Mouse (Mus musculus) cerebellum, adult 11 months (tissue): ENCODE results near the gene Cul1.

Experiments used
- DNase-seq: peaks from one replicate; pipeline ENCODE4 v3.0.0; 2022

Cul1 gene

DNA sequence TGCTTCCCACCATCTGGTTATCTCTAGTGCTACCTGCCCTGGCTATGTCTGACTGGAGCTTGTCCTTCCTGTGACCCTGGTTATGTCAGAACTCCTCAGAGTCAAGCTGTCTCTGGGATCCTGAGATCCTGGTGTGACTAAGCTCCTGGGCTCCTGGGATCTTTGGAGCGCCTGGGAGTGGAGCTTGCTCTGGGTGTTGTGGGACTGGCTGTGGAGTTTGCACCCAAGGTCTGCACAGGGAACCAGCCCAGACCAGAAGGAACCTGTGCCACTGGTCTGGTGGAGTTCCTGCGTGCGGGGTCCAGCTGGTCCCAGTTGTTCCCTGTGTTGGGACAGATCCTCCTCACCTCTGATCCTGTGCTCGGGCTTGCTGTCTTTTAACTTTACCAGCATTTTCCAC is 41.4 kb downstream of the Cul1 start:
- no peak for DNase-seq

DNA sequence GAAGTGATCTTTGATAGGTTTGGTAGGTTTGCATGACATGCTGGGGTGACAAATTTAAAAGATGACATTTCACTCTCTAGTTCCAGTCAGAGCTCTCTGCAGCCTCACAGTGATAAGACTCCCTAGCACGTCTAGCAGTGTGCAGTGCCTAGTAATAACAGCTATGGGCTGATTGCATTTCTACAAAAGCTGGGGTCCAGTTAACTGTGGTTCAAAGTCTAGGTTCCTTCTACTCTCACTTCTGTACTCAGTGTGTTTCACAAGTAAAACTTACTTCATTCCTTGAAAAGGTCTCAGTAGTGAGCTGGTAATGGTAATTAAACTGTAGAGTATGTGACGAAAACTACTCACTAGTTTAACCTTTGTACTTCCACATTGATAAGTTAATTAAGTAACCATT is 66.8 kb downstream of the Cul1 start:
- DNase-seq: no peak

GRCm38 (mm10) chr6:47522431-47522830 is 69.2 kb downstream of the Cul1 start:
- no peak for DNase-seq

- DNase-seq: no peak
Observed at GRCm38 (mm10) chr6:47525041-47525440, 71.8 kb downstream of the Cul1 start.

GRCm38 (mm10) chr6:47526446-47526845 is 73.2 kb downstream of the Cul1 start:
- no peak for DNase-seq

DNA sequence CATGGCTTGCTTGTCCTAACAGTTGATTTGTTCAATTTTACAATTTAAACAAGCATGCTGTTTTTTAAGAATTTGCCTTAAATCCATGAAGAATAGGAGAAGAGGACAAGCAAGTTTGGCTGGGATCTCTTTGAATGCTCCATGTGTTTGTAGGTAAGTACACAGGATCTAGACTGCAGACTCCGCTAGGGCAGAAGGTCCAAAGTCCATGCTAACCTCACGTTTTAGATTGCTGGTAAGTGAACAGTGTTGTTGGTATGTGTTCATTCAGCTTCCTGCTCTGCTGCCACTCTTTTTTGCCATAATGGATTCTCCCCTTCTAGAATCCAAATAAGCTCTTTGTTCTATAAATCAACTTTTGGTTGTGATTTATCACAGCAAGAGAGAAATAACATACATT is 73.9 kb downstream of the Cul1 start:
- DNase-seq: no peak

GRCm38 (mm10) chr6:47527655-47528054 is 74.5 kb downstream of the Cul1 start:
- no peak for DNase-seq

DNA sequence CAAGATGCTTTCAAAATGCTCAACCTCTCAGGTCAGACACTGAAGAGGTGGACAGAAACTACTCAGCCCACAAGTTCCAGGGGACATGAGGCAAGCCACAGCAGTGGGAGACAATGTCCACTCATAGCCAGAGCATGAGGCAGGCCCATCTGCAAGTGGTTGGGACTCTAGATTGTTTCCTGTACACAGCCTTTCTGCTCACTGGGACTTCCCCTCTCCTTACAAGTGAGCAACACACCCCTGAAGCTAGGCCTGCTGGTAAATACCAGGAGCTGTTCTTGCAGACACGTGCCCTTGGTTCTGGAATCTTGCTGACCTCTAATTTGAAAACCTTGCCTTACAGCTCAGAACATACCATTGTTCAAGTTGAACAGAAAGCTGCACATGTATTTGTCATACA is 79.3 kb downstream of the Cul1 start:
- DNase-seq: no peak

DNA sequence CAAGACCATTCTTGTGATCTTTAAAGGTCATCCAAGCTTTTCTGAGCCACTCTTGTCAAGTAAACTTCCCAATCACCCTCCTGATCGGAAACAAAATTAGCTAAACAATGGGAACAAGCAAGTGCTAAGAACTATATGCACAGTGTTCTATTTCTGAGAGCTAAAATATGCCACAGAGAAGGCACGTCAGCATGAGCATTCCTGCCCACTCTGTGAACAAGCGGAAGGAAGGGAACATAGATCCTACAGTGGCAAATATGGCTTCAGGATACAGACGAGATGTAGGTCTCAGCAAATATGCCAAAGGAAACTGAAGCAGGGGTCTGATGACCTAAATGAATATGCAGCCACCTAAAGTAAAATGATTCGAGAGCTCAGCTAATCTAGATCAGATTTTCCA is 82.1 kb downstream of the Cul1 start:
- no peak for DNase-seq

DNA sequence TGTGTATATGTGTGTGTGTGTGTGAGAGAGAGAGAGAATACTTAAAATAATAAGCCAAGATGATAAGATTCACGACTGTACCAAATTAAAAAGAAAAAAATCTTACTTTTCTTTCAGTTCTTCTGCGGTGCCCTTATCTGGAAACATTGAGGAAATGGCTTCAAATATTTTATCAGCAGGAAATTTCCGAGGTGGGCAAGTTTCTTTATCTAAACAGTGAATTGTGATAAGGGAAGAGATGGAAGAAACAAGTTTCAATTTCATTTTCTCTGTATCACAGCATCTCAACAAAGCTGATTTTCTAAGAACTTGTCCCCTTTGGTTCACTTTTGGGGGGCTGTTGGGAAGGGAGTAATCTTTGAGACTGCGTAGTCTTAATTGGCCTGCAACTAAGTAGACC is 99.1 kb downstream of the Cul1 start:
- DNase-seq: no peak

- DNase-seq: no peak
Observed at GRCm38 (mm10) chr6:47559287-47559686, 106.1 kb downstream of the Cul1 start.

GRCm38 (mm10) chr6:47560407-47560806 is 107.2 kb downstream of the Cul1 start:
- no peak for DNase-seq

- no peak for DNase-seq
Observed at GRCm38 (mm10) chr6:47560846-47561245, 107.6 kb downstream of the Cul1 start.

- DNase-seq: no peak
Observed at GRCm38 (mm10) chr6:47561426-47561825, 108.2 kb downstream of the Cul1 start.

GRCm38 (mm10) chr6:47565326-47566035 is 112.3 kb downstream of the Cul1 start:
- DNase-seq: no peak

GRCm38 (mm10) chr6:47572887-47573286 is 119.7 kb downstream of the Cul1 start:
- DNase-seq: no peak
